13 mouse cellular contexts compared by ENCODE assay signal in genomic region chr6:121146798-121147197, GRCm38 (mm10). TPM values are rescaled to one million over a fixed set of nuclear protein-coding genes. Genes with fewer than 3 reads are reported as not detected.
DNase-seq lines count a peak whose midpoint lies in the region; ATAC-seq and TF ChIP-seq lines count a peak whose summit lies in the region.
"Had no signal": no experiment of that assay in that cellular context is flagged by ENCODE, and none has a peak within 500 bp of the region (broad histone marks: within the 10 kb centered on the region; RNA-seq: fewer than 3 reads in every experiment).

No protein-coding gene starts in this region.

- H3K36me3 ChIP-seq in forebrain, embryonic 10.5 days (replicated peaks), result no peaks in the 10 kb centered on the region
- H3K36me3 ChIP-seq in forebrain, embryonic 12.5 days (replicated peaks), result no peaks in the 10 kb centered on the region
- H3K36me3 ChIP-seq in liver, adult 2 months (ENCODE audit: control insufficient read depth, insufficient read depth, low read length), result no peaks in the 10 kb centered on the region
- no peaks in the 10 kb centered on the region for H3K36me3 ChIP-seq in liver, postnatal 0 days (replicated peaks; ENCODE audit: insufficient read depth, low read length)
- no peaks in the 10 kb centered on the region for H3K36me3 ChIP-seq in kidney, embryonic 16.5 days (ENCODE audit: insufficient read depth, low read length)
- H3K36me3 ChIP-seq: hindbrain, embryonic 13.5 days; lung, embryonic 15.5 days had no signal

- H3K4me3 ChIP-seq in forebrain, embryonic 10.5 days, result no peak overlapping the region
- no peak overlapping the region for H3K4me3 ChIP-seq in forebrain, embryonic 12.5 days (replicated peaks)
- H3K4me3 ChIP-seq in liver, adult 2 months (ENCODE audit: insufficient read depth, low read depth, low read length), result no peak overlapping the region
- H3K4me3 ChIP-seq in liver, postnatal 0 days (ENCODE audit: low read depth, low read length), result no peak overlapping the region
- no peak overlapping the region for H3K4me3 ChIP-seq in kidney, embryonic 16.5 days (ENCODE audit: low read length)
- H3K4me3 ChIP-seq: hindbrain, embryonic 13.5 days; lung, embryonic 15.5 days had no signal

- H3K9me3 ChIP-seq in forebrain, embryonic 10.5 days, result no peaks in the 10 kb centered on the region
- H3K9me3 ChIP-seq in forebrain, embryonic 12.5 days, result no peaks in the 10 kb centered on the region
- no peaks in the 10 kb centered on the region for H3K9me3 ChIP-seq in liver, postnatal 0 days (ENCODE audit: low read length)
- no peaks in the 10 kb centered on the region for H3K9me3 ChIP-seq in kidney, embryonic 16.5 days (ENCODE audit: low read length)
- H3K9me3 ChIP-seq: hindbrain, embryonic 13.5 days; lung, embryonic 15.5 days had no signal

- no peak overlapping the region for H3K4me2 ChIP-seq in forebrain, embryonic 12.5 days
- H3K4me2 ChIP-seq in liver, postnatal 0 days (ENCODE audit: low read depth, low read length), result no peak overlapping the region
- no peak overlapping the region; the same call in 1 of the 2 replicates for H3K4me2 ChIP-seq in kidney, embryonic 16.5 days (replicated peaks; ENCODE audit: low read depth, low read length)
- H3K4me2 ChIP-seq: hindbrain, embryonic 13.5 days; lung, embryonic 15.5 days had no signal

- no peak for DNase-seq in forebrain, embryonic 10.5 days (ENCODE audit: extremely low spot score, low spot score)
- DNase-seq in liver, adult 2 months (ENCODE audit: extremely low read depth, low read depth, low spot score), result peak; percentile 30
- no peak for DNase-seq in liver, postnatal 0 days
- no peak for DNase-seq in spleen, adult 12 weeks (ENCODE audit: low spot score)
- no peak for DNase-seq in urinary bladder, adult 18-20 months (ENCODE audit: low spot score in 2 of 2)
- DNase-seq: cerebellum, adult 9-11 months; right cerebral cortex, postnatal 4 days had no signal

- no peak for TF ChIP-seq POLR2A in liver, adult 2 months (IDR thresholded peaks at IDR 0.05; ENCODE audit: extremely low read depth, insufficient read depth, low read length)

- H3K79me2 ChIP-seq in liver, adult 2 months (ENCODE audit: control insufficient read depth, insufficient read depth, low read length), result no peaks in the 10 kb centered on the region; the same call in 1 of the 2 replicates

- peak overlapping the region; percentile 48 for H3K27ac ChIP-seq in forebrain, embryonic 10.5 days
- H3K27ac ChIP-seq in forebrain, embryonic 12.5 days, result no peak overlapping the region
- H3K27ac ChIP-seq in liver, adult 2 months (replicated peaks; ENCODE audit: insufficient read depth, low read depth, low read length), result no peak overlapping the region
- H3K27ac ChIP-seq in liver, postnatal 0 days (ENCODE audit: low read depth), result no peak overlapping the region
- peak overlapping the region; percentile 51 for H3K27ac ChIP-seq in kidney, embryonic 16.5 days (ENCODE audit: low read length)
- H3K27ac ChIP-seq: hindbrain, embryonic 13.5 days; lung, embryonic 15.5 days had no signal

- TF ChIP-seq EP300 in liver, postnatal 0 days (IDR thresholded peaks at IDR 0.05; ENCODE audit: low read depth), result no peak

- H3K27me3 ChIP-seq in forebrain, embryonic 10.5 days (ENCODE audit: poor library complexity, severe bottlenecking), result no peaks in the 10 kb centered on the region
- H3K27me3 ChIP-seq in forebrain, embryonic 12.5 days, result no peaks in the 10 kb centered on the region; the same call in 1 of the 2 replicates
- H3K27me3 ChIP-seq in liver, adult 2 months (ENCODE audit: control insufficient read depth, insufficient read depth, low read length), result no peaks in the 10 kb centered on the region
- no peaks in the 10 kb centered on the region for H3K27me3 ChIP-seq in liver, postnatal 0 days (ENCODE audit: insufficient read depth, low read length)
- H3K27me3 ChIP-seq in kidney, embryonic 16.5 days (ENCODE audit: insufficient read depth, low read length), result no peaks in the 10 kb centered on the region
- H3K27me3 ChIP-seq: hindbrain, embryonic 13.5 days; Patski had no signal

- TF ChIP-seq CTCF in liver, adult 2 months (IDR thresholded peaks at IDR 0.05; ENCODE audit: low read depth, low read length), result no peak
- TF ChIP-seq CTCF in liver, postnatal 0 days (IDR thresholded peaks at IDR 0.05; ENCODE audit: low read depth), result no peak

- WGBS in forebrain, embryonic 10.5 days, result 55% methylated on average over 4 of the region's 4 CpGs
- 62% methylated on average over 4 of the region's 4 CpGs for WGBS in forebrain, embryonic 12.5 days
- 77% methylated on average over 4 of the region's 4 CpGs for WGBS in liver, adult 2 months
- WGBS in liver, postnatal 0 days (ENCODE audit: insufficient replicate concordance), result 38% methylated on average over 4 of the region's 4 CpGs
- 34% methylated on average over 4 of the region's 4 CpGs for WGBS in kidney, embryonic 16.5 days

- peaks cover 43% of the 10 kb centered on the region for H3K4me1 ChIP-seq in forebrain, embryonic 10.5 days
- H3K4me1 ChIP-seq in forebrain, embryonic 12.5 days, result peaks cover 22% of the 10 kb centered on the region
- H3K4me1 ChIP-seq in liver, adult 2 months (ENCODE audit: control insufficient read depth, insufficient read depth, low read length), result peaks cover 15% of the 10 kb centered on the region
- H3K4me1 ChIP-seq in liver, postnatal 0 days (ENCODE audit: insufficient read depth), result peaks cover 16% of the 10 kb centered on the region
- H3K4me1 ChIP-seq in kidney, embryonic 16.5 days (ENCODE audit: insufficient read depth, low read length), result peaks cover 28% of the 10 kb centered on the region

- no peak overlapping the region for H3K9ac ChIP-seq in forebrain, embryonic 12.5 days
- no peak overlapping the region for H3K9ac ChIP-seq in liver, adult 2 months (ENCODE audit: low read depth, low read length)
- H3K9ac ChIP-seq in liver, postnatal 0 days (replicated peaks), result no peak overlapping the region
- H3K9ac ChIP-seq in kidney, embryonic 16.5 days (replicated peaks; ENCODE audit: low read length), result no peak overlapping the region
- H3K9ac ChIP-seq: hindbrain, embryonic 13.5 days; lung, embryonic 15.5 days had no signal

- ATAC-seq in forebrain, embryonic 12.5 days (ENCODE audit: low FRiP score), result no peak
- ATAC-seq in liver, postnatal 0 days, result no peak
- peak; percentile 77 for ATAC-seq in common myeloid progenitor, adult 5-6 weeks (replicated peaks; ENCODE audit: low read depth, poor library complexity, severe bottlenecking)
- peak; percentile 58; the same call in 1 of the 2 replicates for ATAC-seq in kidney, embryonic 16.5 days (ENCODE audit: low FRiP score, low TSS enrichment)
- ATAC-seq: Patski had no signal

RNA-seq across cellular contexts. Expression of gene Mical3, which starts 16.0 kb away (rescaled TPM):
- polyA plus RNA-seq in forebrain, embryonic 10.5 days (2016; fragmentation: Nextera tagmentation; extraction: Ambion mirVana), result 8.4 and 9.0 TPM in 2 replicates
- 17.6 and 18.8 TPM in 2 replicates for polyA plus RNA-seq in forebrain, embryonic 12.5 days (2016; fragmentation: Nextera tagmentation; extraction: Ambion mirVana)
- total RNA-seq in liver, adult 2 months (2014; rRNA removed), result 5.8 and 9.0 TPM in 2 replicates
- 7.9 and 8.8 TPM in 2 replicates for polyA plus RNA-seq in liver, adult 2 months (2012; rRNA removed)
- polyA plus RNA-seq in liver, postnatal 0 days (2015; fragmentation: Nextera tagmentation; extraction: Ambion mirVana), result 4.0 and 4.5 TPM in 2 replicates
- total RNA-seq in common myeloid progenitor, adult 5-6 weeks (2017), result 22.0 and 24.3 TPM in 2 replicates
- 10.9 and 11.6 TPM in 2 replicates for polyA plus RNA-seq in kidney, embryonic 16.5 days (2015; fragmentation: Nextera tagmentation; extraction: Ambion mirVana)

RNA-seq across cellular contexts. Expression of gene Pex26, which starts 36.7 kb away (rescaled TPM):
- 8.0 and 10.3 TPM in 2 replicates for polyA plus RNA-seq in forebrain, embryonic 10.5 days (2016; fragmentation: Nextera tagmentation; extraction: Ambion mirVana)
- 10.9 and 12.0 TPM in 2 replicates for polyA plus RNA-seq in forebrain, embryonic 12.5 days (2016; fragmentation: Nextera tagmentation; extraction: Ambion mirVana)
- 10.0 and 13.2 TPM in 2 replicates for total RNA-seq in liver, adult 2 months (2014; rRNA removed)
- 20.4 and 23.5 TPM in 2 replicates for polyA plus RNA-seq in liver, adult 2 months (2012; rRNA removed)
- 3.9 and 4.2 TPM in 2 replicates for polyA plus RNA-seq in liver, postnatal 0 days (2015; fragmentation: Nextera tagmentation; extraction: Ambion mirVana)
- total RNA-seq in common myeloid progenitor, adult 5-6 weeks (2017), result 5.6 and 6.3 TPM in 2 replicates
- 12.8 and 13.6 TPM in 2 replicates for polyA plus RNA-seq in kidney, embryonic 16.5 days (2015; fragmentation: Nextera tagmentation; extraction: Ambion mirVana)

Comparison
In these comparisons a context has a peak if more than half of its experiments do, and no peak if none do; other contexts are left out.
1. H3K27ac ChIP-seq: peak in forebrain, embryonic 10.5 days (single experiment) and kidney, embryonic 16.5 days (single experiment); none in forebrain, embryonic 12.5 days (single experiment), liver, adult 2 months (single experiment) and liver, postnatal 0 days (single experiment).
2. ATAC-seq: peak in common myeloid progenitor, adult 5-6 weeks (single experiment) and kidney, embryonic 16.5 days (single experiment); none in forebrain, embryonic 12.5 days (single experiment) and liver, postnatal 0 days (single experiment).